Mouse (Mus musculus) megakaryocyte, adult 5-6 weeks (primary cell): ENCODE data around the gene Nifk. TPM values are rescaled to one million over a fixed set of nuclear protein-coding genes. Genes with fewer than 3 reads are reported as not detected.

Experiments used
- ATAC-seq: 2 replicates; pipeline ENCODE4 v1.8.0; 2016; ENCODE audit warnings: mild to moderate bottlenecking, inconsistent platforms; ENCODE audit not compliant: poor library complexity, severe bottlenecking
- total RNA-seq, 2 experiments: library from RNA; stranded (forward) in 1 of 2; stranded (reverse) in 1 of 2; fragments of 153-499, 151-499 nt in 1 of 2; fragments of 221-1000, 200-1000 nt in 1 of 2; gene quantifications; 2 replicates each; pipeline versions ENCODE4 v1.2.3 to v1.2.4; 2015 to 2017

Gene Nifk
- 54.6 and 61.2 TPM in 2 replicates for total RNA-seq (2015)
- total RNA-seq (2017), result 51.1 and 64.4 TPM in 2 replicates

GRCm38 (mm10) chr1:118321661-118322201 is at the start of gene Nifk:
Gene Nifk (plus strand): TSS chr1:118321839.
- peak; percentile 95 for ATAC-seq

GRCm38 (mm10) chr1:118275139-118275538 is 46.5 kb upstream of the Nifk start:
- ATAC-seq, result no peak

GRCm38 (mm10) chr1:118292291-118292690 is 29.3 kb upstream of the Nifk start:
- no peak for ATAC-seq

- no peak for ATAC-seq
These were observed 27.4 kb upstream of the Nifk start for GRCm38 (mm10) chr1:118294192-118294591.

- ATAC-seq, result no peak
These were observed 26.8 kb upstream of the Nifk start for GRCm38 (mm10) chr1:118294826-118295225.

GRCm38 (mm10) chr1:118296673-118297072 is 25.0 kb upstream of the Nifk start:
- no peak for ATAC-seq

- ATAC-seq, result no peak
These were observed 23.9 kb upstream of the Nifk start for GRCm38 (mm10) chr1:118297719-118298118.

- peak; percentile 96 for ATAC-seq
These were observed 10.6 kb upstream of the Nifk start for GRCm38 (mm10) chr1:118310780-118311621.

- ATAC-seq, result no peak
These were observed 9.9 kb upstream of the Nifk start, which contains the start of gene Tsn for GRCm38 (mm10) chr1:118311622-118312326. Gene Tsn (minus strand): TSS chr1:118311739.

- ATAC-seq, result peak; percentile 46
These were observed 943 bp upstream of the Nifk start for GRCm38 (mm10) chr1:118320696-118321095.

GRCm38 (mm10) chr1:118334749-118335713 is 13.4 kb downstream of the Nifk start:
- ATAC-seq, result peak; percentile 90

- no peak for ATAC-seq
These were observed 14.2 kb downstream of the Nifk start for GRCm38 (mm10) chr1:118335847-118336246.

- ATAC-seq, result no peak
These were observed 16.3 kb downstream of the Nifk start for GRCm38 (mm10) chr1:118337921-118338320.

- ATAC-seq, result no peak
These were observed 22.2 kb downstream of the Nifk start for GRCm38 (mm10) chr1:118343649-118344435.

GRCm38 (mm10) chr1:118349922-118350321 is 28.3 kb downstream of the Nifk start:
- no peak for ATAC-seq

GRCm38 (mm10) chr1:118359071-118359761 is 37.6 kb downstream of the Nifk start:
- no peak for ATAC-seq

GRCm38 (mm10) chr1:118367970-118368369 is 46.3 kb downstream of the Nifk start:
- ATAC-seq, result peak; percentile 66

- peak; percentile 39; the same call in 1 of the 2 replicates for ATAC-seq
These were observed 47.3 kb downstream of the Nifk start for GRCm38 (mm10) chr1:118368721-118369461.
